8 mouse cellular contexts compared by ENCODE assay signal in the genomic region with DNA sequence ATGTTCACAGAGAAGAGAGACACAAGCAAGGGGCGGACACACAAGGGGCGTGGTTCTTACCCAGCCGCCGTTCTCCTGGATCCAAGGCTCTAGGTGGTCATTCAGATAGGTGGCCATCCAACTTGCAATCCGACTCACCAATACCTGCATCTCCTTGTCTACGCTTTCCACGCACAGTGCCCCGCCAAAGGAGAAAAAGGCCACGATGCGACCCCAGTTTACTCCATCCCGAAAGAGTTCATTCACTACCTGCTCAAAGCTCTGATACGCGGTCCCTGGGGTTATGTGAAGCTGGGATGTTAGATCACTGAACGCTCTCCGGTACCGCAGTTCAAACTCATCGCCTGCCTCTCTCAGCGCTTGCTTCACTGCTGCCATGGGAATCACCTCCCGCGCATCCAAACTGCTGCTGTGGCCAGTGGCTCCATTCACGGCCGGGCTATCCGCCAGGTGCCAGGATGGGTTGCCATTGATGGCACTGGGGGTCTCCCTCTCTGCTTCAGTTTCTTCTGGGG. TPM values are rescaled to one million over a fixed set of nuclear protein-coding genes. Genes with fewer than 3 reads are reported as not detected.
DNase-seq lines count a peak whose midpoint lies in the region; ATAC-seq lines count a peak whose summit lies in the region.

No protein-coding gene starts in this region.

- peak overlapping the region; percentile 98; the same call in 1 of the 2 replicates for H3K27ac ChIP-seq in embryonic facial prominence, embryonic 12.5 days
- peak overlapping the region; percentile 97 for H3K27ac ChIP-seq in hindbrain, embryonic 14.5 days
- H3K27ac ChIP-seq in limb, embryonic 13.5 days, result 0 out of 2 replicates have a peak overlapping the region, but pooled peaks have one; percentile 6
- peak overlapping the region; percentile 99 for H3K27ac ChIP-seq in neural tube, embryonic 13.5 days (replicated peaks)

- H3K36me3 ChIP-seq in embryonic facial prominence, embryonic 12.5 days, result peaks cover 5% of the 10 kb centered on the region; the same call in 1 of the 2 replicates
- peaks cover 15% of the 10 kb centered on the region; the same call in 1 of the 2 replicates for H3K36me3 ChIP-seq in hindbrain, embryonic 14.5 days (replicated peaks; ENCODE audit: control insufficient read depth, insufficient read depth)
- H3K36me3 ChIP-seq in limb, embryonic 13.5 days, result peaks cover 30% of the 10 kb centered on the region
- peaks cover 11% of the 10 kb centered on the region; the same call in 1 of the 2 replicates for H3K36me3 ChIP-seq in neural tube, embryonic 13.5 days

- peaks cover 44% of the 10 kb centered on the region for H3K4me1 ChIP-seq in embryonic facial prominence, embryonic 12.5 days
- peaks cover 46% of the 10 kb centered on the region for H3K4me1 ChIP-seq in hindbrain, embryonic 14.5 days (replicated peaks; ENCODE audit: control insufficient read depth, insufficient read depth, low read length)
- peaks cover 52% of the 10 kb centered on the region for H3K4me1 ChIP-seq in limb, embryonic 13.5 days
- H3K4me1 ChIP-seq in neural tube, embryonic 13.5 days (replicated peaks), result peaks cover 56% of the 10 kb centered on the region

- no peak for ATAC-seq in CD4-positive, CD25-positive, alpha-beta regulatory T cell, adult 4 months
- ATAC-seq in embryonic facial prominence, embryonic 12.5 days (ENCODE audit: insufficient number of reproducible peaks, insufficient read depth, low FRiP score, low TSS enrichment), result no peak
- ATAC-seq in hindbrain, embryonic 14.5 days (ENCODE audit: low FRiP score), result no peak
- ATAC-seq in limb, embryonic 13.5 days (ENCODE audit: low FRiP score, low read depth), result no peak
- no peak for ATAC-seq in neural tube, embryonic 13.5 days (ENCODE audit: low read depth)

- no peaks in the 10 kb centered on the region for H3K9me3 ChIP-seq in embryonic facial prominence, embryonic 12.5 days
- H3K9me3 ChIP-seq in hindbrain, embryonic 14.5 days (ENCODE audit: control insufficient read depth, low read length), result no peaks in the 10 kb centered on the region
- no peaks in the 10 kb centered on the region for H3K9me3 ChIP-seq in limb, embryonic 13.5 days
- H3K9me3 ChIP-seq in neural tube, embryonic 13.5 days, result no peaks in the 10 kb centered on the region

- peak overlapping the region; percentile 67 for H3K4me3 ChIP-seq in embryonic facial prominence, embryonic 12.5 days
- peak overlapping the region; percentile 66 for H3K4me3 ChIP-seq in hindbrain, embryonic 14.5 days (replicated peaks; ENCODE audit: low read length)
- peak overlapping the region; percentile 76 for H3K4me3 ChIP-seq in limb, embryonic 13.5 days
- H3K4me3 ChIP-seq in neural tube, embryonic 13.5 days, result peak overlapping the region; percentile 80

- WGBS in embryonic facial prominence, embryonic 12.5 days, result 78% methylated on average over 23 of the region's 23 CpGs
- 58% methylated on average over 23 of the region's 23 CpGs for WGBS in hindbrain, embryonic 14.5 days
- WGBS in limb, embryonic 13.5 days, result 77% methylated on average over 23 of the region's 23 CpGs
- WGBS in neural tube, embryonic 13.5 days, result 52% methylated on average over 23 of the region's 23 CpGs

- H3K4me2 ChIP-seq in embryonic facial prominence, embryonic 12.5 days (replicated peaks), result peak overlapping the region; percentile 68
- peak overlapping the region; percentile 77 for H3K4me2 ChIP-seq in hindbrain, embryonic 14.5 days (replicated peaks)
- H3K4me2 ChIP-seq in limb, embryonic 13.5 days (replicated peaks), result peak overlapping the region; percentile 77
- peak overlapping the region; percentile 77 for H3K4me2 ChIP-seq in neural tube, embryonic 13.5 days

- peak; percentile 37 for DNase-seq in CD4-positive, CD25-positive, alpha-beta regulatory T cell, adult 2 months (ENCODE audit: low read depth, low spot score)
- peak; percentile 43 for DNase-seq in 3134 (ENCODE audit: extremely low read depth, insufficient read length, low spot score)
- DNase-seq in hindbrain, embryonic 14.5 days (ENCODE audit: low spot score), result peak; percentile 36
- no peak for DNase-seq in B cell, adult 2 months

- peak overlapping the region; percentile 85 for H3K9ac ChIP-seq in embryonic facial prominence, embryonic 12.5 days
- peak overlapping the region; percentile 94 for H3K9ac ChIP-seq in hindbrain, embryonic 14.5 days
- peak overlapping the region; percentile 91 for H3K9ac ChIP-seq in limb, embryonic 13.5 days
- H3K9ac ChIP-seq in neural tube, embryonic 13.5 days, result peak overlapping the region; percentile 94

- H3K27me3 ChIP-seq in embryonic facial prominence, embryonic 12.5 days, result no peaks in the 10 kb centered on the region
- no peaks in the 10 kb centered on the region for H3K27me3 ChIP-seq in hindbrain, embryonic 14.5 days (ENCODE audit: control insufficient read depth, insufficient read depth, low read length)
- H3K27me3 ChIP-seq in limb, embryonic 13.5 days, result no peaks in the 10 kb centered on the region
- no peaks in the 10 kb centered on the region for H3K27me3 ChIP-seq in neural tube, embryonic 13.5 days

RNA-seq across cellular contexts. Expression of gene Bcl2l1, which starts 2.1 kb away (rescaled TPM):
- 10 to 100 TPM; 55.5 to 75.0 TPM for polyA plus RNA-seq in CD4-positive, CD25-positive, alpha-beta regulatory T cell, adult 4 months (2017; shearing (Covaris generic))
- polyA plus RNA-seq in embryonic facial prominence, embryonic 12.5 days (2016; fragmentation: Nextera tagmentation; extraction: Ambion mirVana), result 104 and 105 TPM in 2 replicates
- polyA plus RNA-seq in hindbrain, embryonic 14.5 days (2014; fragmentation: Nextera tagmentation; extraction: Ambion mirVana), result 155 and 165 TPM in 2 replicates
- polyA plus RNA-seq in limb, embryonic 13.5 days (2015; fragmentation: Nextera tagmentation; extraction: Ambion mirVana), result 93.3 and 93.5 TPM in 2 replicates
- 151 and 153 TPM in 2 replicates for polyA plus RNA-seq in neural tube, embryonic 13.5 days (2015; fragmentation: Nextera tagmentation; extraction: Ambion mirVana)

RNA-seq across cellular contexts. Expression of gene Tpx2, which starts 18.3 kb away (rescaled TPM):
- polyA plus RNA-seq in CD4-positive, CD25-positive, alpha-beta regulatory T cell, adult 4 months (2017; shearing (Covaris generic)), result 1 to 10 TPM; 4.0 to 9.7 TPM
- 92.4 and 106 TPM in 2 replicates for polyA plus RNA-seq in embryonic facial prominence, embryonic 12.5 days (2016; fragmentation: Nextera tagmentation; extraction: Ambion mirVana)
- 17.2 and 20.1 TPM in 2 replicates for polyA plus RNA-seq in hindbrain, embryonic 14.5 days (2014; fragmentation: Nextera tagmentation; extraction: Ambion mirVana)
- polyA plus RNA-seq in limb, embryonic 13.5 days (2015; fragmentation: Nextera tagmentation; extraction: Ambion mirVana), result 83.1 and 86.8 TPM in 2 replicates
- polyA plus RNA-seq in neural tube, embryonic 13.5 days (2015; fragmentation: Nextera tagmentation; extraction: Ambion mirVana), result 15.1 and 21.3 TPM in 2 replicates

Comparison
In these comparisons a context has a peak if more than half of its experiments do, and no peak if none do; other contexts are left out.
1. DNase-seq: peak in CD4-positive, CD25-positive, alpha-beta regulatory T cell, adult 2 months (single experiment), 3134 (single experiment) and hindbrain, embryonic 14.5 days (single experiment); none in B cell, adult 2 months (0 of 2).
2. H3K27ac ChIP-seq: peak in every context shown above with its lines; median percentile 99 in neural tube, embryonic 13.5 days; 98 in embryonic facial prominence, embryonic 12.5 days; 97 in hindbrain, embryonic 14.5 days; 6 in limb, embryonic 13.5 days.
3. Peak in every context shown above with its lines, with median percentiles within 50 percentile points of each other: H3K4me2 ChIP-seq, H3K4me3 ChIP-seq and H3K9ac ChIP-seq.